Mouse (Mus musculus) spleen, adult 2 months (tissue): ENCODE measurements at regions not wholly inside any gene's neighbourhood (a gene's known extent, or its start where the extent isn't known, plus 50 kb on each side); places are given as distances from the start of the nearest gene placed in this dataset.

Source experiments
- DNase-seq, 2 experiments: peaks; one replicate each; pipeline versions ENCODE4 v3.0.0 to v3.0.0-alpha.2; 2012 to 2021; ENCODE audit warnings: low spot score in 2 of 2, low read depth in 1 of 2
- H3K27ac ChIP-seq: fragments of 200-500 bp; 2 replicates; pipeline ENCODE4 v1.5.1; 2012; ENCODE audit warnings: low read length, inconsistent platforms; ENCODE audit not compliant: insufficient read depth
- H3K27me3 ChIP-seq: fragments of 200-500 bp; 2 replicates; pipeline ENCODE4 v1.6.1; 2012; ENCODE audit warnings: mild to moderate bottlenecking, moderate library complexity, low read length, inconsistent platforms; ENCODE audit not compliant: control insufficient read depth, insufficient read depth
- H3K36me3 ChIP-seq: fragments of 200-500 bp; 2 replicates; pipeline ENCODE4 v1.6.1; 2012; ENCODE audit warnings: mild to moderate bottlenecking, low read length, inconsistent platforms; ENCODE audit not compliant: control insufficient read depth, insufficient read depth
- H3K4me1 ChIP-seq: fragments of 200-500 bp; 2 replicates; pipeline ENCODE4 v1.6.1; 2011; ENCODE audit warnings: inconsistent platforms; ENCODE audit not compliant: control insufficient read depth, insufficient read depth, insufficient read length
- H3K4me3 ChIP-seq: fragments of 200-500 bp; 2 replicates; pipeline ENCODE4 v1.5.1; 2011; ENCODE audit warnings: mild to moderate bottlenecking, inconsistent platforms; ENCODE audit not compliant: insufficient read depth, insufficient read length; ENCODE audit errors: extremely low read depth
- CTCF ChIP-seq: fragments of 200-500 bp; IDR thresholded peaks from 2 replicates; pipeline ENCODE4 v1.5.1; 2011; ENCODE audit warnings: mild to moderate bottlenecking, inconsistent platforms; ENCODE audit not compliant: insufficient read depth, insufficient read length, insufficient replicate concordance; ENCODE audit errors: extremely low read depth
- POLR2A ChIP-seq: fragments of 200-500 bp; IDR thresholded peaks from 2 replicates; pipeline ENCODE4 v1.6.1; 2011; ENCODE audit warnings: low read depth, low read length, inconsistent platforms
- WGBS: fragments of 180-500 bp; shearing (Covaris S2); methylation state at CpG from one replicate; pipeline ENCODE4 v1.1.7; 2018; 5-methylcytosine and 5-hydroxymethylcytosine counted together

- no peak overlapping the region for H3K4me3 ChIP-seq
- no peaks in the 10 kb centered on the region for H3K27me3 ChIP-seq
- H3K36me3 ChIP-seq = no peaks in the 10 kb centered on the region
- 89% methylated on average over 3 of the region's 3 CpGs for WGBS
- TF ChIP-seq POLR2A (no peak), CTCF (no peak)
- H3K4me1 ChIP-seq = peaks cover 2% of the 10 kb centered on the region; the same call in 1 of the 2 replicates
- H3K27ac ChIP-seq = no peak overlapping the region
- DNase-seq = no peak
Observed at GRCm38 (mm10) chrX:167067918-167068317, 141.2 kb downstream of the Tmsb4x start.

GRCm38 (mm10) chrX:167063881-167064280 is 145.2 kb downstream of the Tmsb4x start:
- peak; percentile 5 to 42 for DNase-seq
- no peaks in the 10 kb centered on the region for H3K27me3 ChIP-seq
- no peaks in the 10 kb centered on the region for H3K36me3 ChIP-seq
- H3K4me3 ChIP-seq = no peak overlapping the region
- WGBS = 32% methylated on average over 4 of the region's 4 CpGs
- 0 out of 2 replicates have a peak, but pooled peaks cover 2% of the 10 kb centered on the region for H3K4me1 ChIP-seq
- no peak overlapping the region for H3K27ac ChIP-seq
- TF ChIP-seq CTCF = no peak
- no peak for TF ChIP-seq POLR2A

- Histone ChIP-seq H3K36me3 (no peaks in the 10 kb centered on the region), H3K4me3 (no peak overlapping the region), H3K27ac (no peak overlapping the region), H3K4me1 (peaks cover 12% of the 10 kb centered on the region), H3K27me3 (no peaks in the 10 kb centered on the region)
- WGBS = 86% methylated on average over 10 of the region's 10 CpGs
- DNase-seq = no peak
- no peak for TF ChIP-seq POLR2A
- TF ChIP-seq CTCF = no peak
Observed at GRCm38 (mm10) chrX:167052456-167052855, 156.7 kb downstream of the Tmsb4x start.

- H3K4me3 ChIP-seq = no peak overlapping the region
- H3K36me3 ChIP-seq = no peaks in the 10 kb centered on the region
- 59% methylated on average over 4 of the region's 4 CpGs for WGBS
- H3K27ac ChIP-seq = no peak overlapping the region; the same call in 1 of the 2 replicates
- H3K4me1 ChIP-seq = peaks cover 12% of the 10 kb centered on the region
- no peak for DNase-seq
- TF ChIP-seq POLR2A = no peak
- TF ChIP-seq CTCF = no peak
- H3K27me3 ChIP-seq = no peaks in the 10 kb centered on the region
Observed at GRCm38 (mm10) chrX:167050066-167050465, 159.0 kb downstream of the Tmsb4x start.

GRCm38 (mm10) chrX:167049191-167049968 is 159.7 kb downstream of the Tmsb4x start:
- Histone ChIP-seq H3K27ac (no peak overlapping the region; the same call in 1 of the 2 replicates), H3K36me3 (no peaks in the 10 kb centered on the region), H3K27me3 (no peaks in the 10 kb centered on the region), H3K4me1 (peaks cover 12% of the 10 kb centered on the region), H3K4me3 (no peak overlapping the region)
- no peak for TF ChIP-seq POLR2A
- no peak for TF ChIP-seq CTCF
- WGBS = 44% methylated on average over 5 of the region's 5 CpGs
- peak in 1 of 2 experiments; percentile 9 for DNase-seq

GRCm38 (mm10) chrX:167037971-167038370 is 171.1 kb downstream of the Tmsb4x start:
- DNase-seq = no peak
- Histone ChIP-seq H3K27ac (no peak overlapping the region), H3K27me3 (no peaks in the 10 kb centered on the region), H3K4me1 (no peaks in the 10 kb centered on the region; the same call in 1 of the 2 replicates), H3K36me3 (no peaks in the 10 kb centered on the region), H3K4me3 (no peak overlapping the region)
- TF ChIP-seq CTCF (no peak), POLR2A (no peak)

GRCm38 (mm10) chrX:167036355-167036754 is 172.8 kb downstream of the Tmsb4x start:
- 9% methylated on average over 1 of the region's 1 CpGs for WGBS
- H3K27ac ChIP-seq = no peak overlapping the region
- TF ChIP-seq POLR2A = no peak
- TF ChIP-seq CTCF = no peak
- no peaks in the 10 kb centered on the region for H3K36me3 ChIP-seq
- H3K4me3 ChIP-seq = no peak overlapping the region
- no peaks in the 10 kb centered on the region for H3K27me3 ChIP-seq
- peaks cover 4% of the 10 kb centered on the region; the same call in 1 of the 2 replicates for H3K4me1 ChIP-seq
- no peak for DNase-seq
